Mouse (Mus musculus): Measurements from ENCODE around the gene Lmtk2. TPM values are rescaled to one million over a fixed set of nuclear protein-coding genes. Genes with fewer than 3 reads are reported as not detected.

The Lmtk2 gene
- total and polyA plus RNA-seq, 3 experiments, result 12.6 to 14.8 TPM; not detected in 1

- no peaks in the 10 kb centered on the region; a peak in 1 of 4 replicates for H3K36me3 ChIP-seq (ENCODE audit: control insufficient read depth in 1 of 2, insufficient read depth in 2 of 2, low read length in 2 of 2)
- H3K27ac ChIP-seq (ENCODE audit: control insufficient read depth, low read depth, low read length), result no peak overlapping the region
- no peak for DNase-seq (ENCODE audit: low read depth, low spot score)
Measured at GRCm38 (mm10) chr5:144222811-144223502, 122.7 kb downstream of the Lmtk2 start.

GRCm38 (mm10) chr5:144223503-144223862 lies 123.2 kb downstream of the Lmtk2 start, which contains the start of gene Tecpr1:
Tecpr1 (minus strand) TSS chr5:144223615.
- TF ChIP-seq ETS1 (IDR thresholded peaks at IDR 0.05; ENCODE audit: low read depth, low read length) (peak; percentile 49; the same call in 1 of the 2 replicates), POLR2AphosphoS5 (IDR thresholded peaks at IDR 0.05; ENCODE audit: borderline replicate concordance, low read depth, low read length) (no peak), SIN3A (IDR thresholded peaks at IDR 0.05; ENCODE audit: low read length) (peak; percentile 83; the same call in 1 of the 2 replicates), TBP (IDR thresholded peaks at IDR 0.05; ENCODE audit: low read depth, low read length) (peak; percentile 56; the same call in 1 of the 2 replicates), CTCF (IDR thresholded peaks at IDR 0.05 in 2 of 3, conservative IDR thresholded peaks at IDR 0.05 in 1 of 3; ENCODE audit: control insufficient read depth in 1 of 3, insufficient read depth in 1 of 3, low read depth in 2 of 3, low read length in 3 of 3, poor library complexity in 1 of 3, severe bottlenecking in 1 of 3) (0 out of 6 replicates have a peak, but pooled peaks of 1 of the 3 experiments have one; percentile 1), TAL1 (IDR thresholded peaks at IDR 0.05; ENCODE audit: low read length) (no peak), MAFK (IDR thresholded peaks at IDR 0.05; ENCODE audit: borderline replicate concordance, low read depth, low read length) (no peak), TCF12 (IDR thresholded peaks at IDR 0.05; ENCODE audit: low read depth, low read length) (peak; percentile 52), MAX (IDR thresholded peaks at IDR 0.05; ENCODE audit: low read length) (0 out of 2 replicates have a peak, but pooled peaks have one; percentile 25), BHLHE40 (IDR thresholded peaks at IDR 0.05; ENCODE audit: borderline replicate concordance, low read depth, low read length) (no peak), MXI1 (IDR thresholded peaks at IDR 0.05; ENCODE audit: low read depth, low read length) (no peak; the same call in 1 of the 2 replicates), ELF1 (IDR thresholded peaks at IDR 0.05; ENCODE audit: low read depth, low read length) (peak; percentile 85), ZKSCAN1 (IDR thresholded peaks at IDR 0.05; ENCODE audit: low read depth, low read length) (no peak), POLR2AphosphoS2 (IDR thresholded peaks at IDR 0.05; ENCODE audit: low read length) (peak; percentile 72; the same call in 1 of the 2 replicates), NRF1 (IDR thresholded peaks at IDR 0.05; ENCODE audit: insufficient read depth, low read depth, low read length, poor library complexity, severe bottlenecking) (peak; percentile 80), HCFC1 (IDR thresholded peaks at IDR 0.05; ENCODE audit: low read depth, low read length) (peak; percentile 78), GATA1 (IDR thresholded peaks at IDR 0.05; ENCODE audit: low read depth, low read length) (no peak), EP300 (IDR thresholded peaks at IDR 0.05; ENCODE audit: low read depth in 1 of 2, low read length in 2 of 2) (peak in 1 of 2 experiments; percentile 16; a peak in 2 of 4 replicates), NELFE (IDR thresholded peaks at IDR 0.05; ENCODE audit: low read depth, low read length) (peak; percentile 92), POLR2A (IDR thresholded peaks at IDR 0.05; ENCODE audit: control insufficient read depth in 1 of 2, insufficient read depth in 1 of 2, low read depth in 1 of 2, low read length in 2 of 2, poor library complexity in 1 of 2) (peak; percentile 90 to 96; a peak in 3 of 4 replicates), ZMIZ1 (IDR thresholded peaks at IDR 0.05; ENCODE audit: low read depth, low read length) (peak; percentile 73; the same call in 1 of the 2 replicates)
- no peaks in the 10 kb centered on the region for H3K9me3 ChIP-seq (replicated peaks; ENCODE audit: insufficient read depth, low read length)
- no peaks in the 10 kb centered on the region for H3K79me2 ChIP-seq (ENCODE audit: control insufficient read depth, insufficient read depth, low read length, poor library complexity)
- H3K36me3 ChIP-seq (ENCODE audit: control insufficient read depth in 1 of 2, insufficient read depth in 2 of 2, low read length in 2 of 2), result no peaks in the 10 kb centered on the region; a peak in 1 of 4 replicates
- H3K4me3 ChIP-seq (ENCODE audit: control insufficient read depth in 1 of 2, insufficient read depth in 1 of 2, low read depth in 2 of 2, low read length in 2 of 2), result peak within 1 kb of the TSS; percentile 82 to 97
- peaks cover 0 to 9% of the 10 kb centered on the region in 2 experiments; a peak in 1 of 4 replicates for H3K4me1 ChIP-seq (ENCODE audit: control insufficient read depth in 1 of 2, insufficient read depth in 2 of 2, low read length in 2 of 2)
- peak within 1 kb of the TSS; percentile 68 for H3K27ac ChIP-seq (ENCODE audit: control insufficient read depth, low read depth, low read length)
- DNase-seq (ENCODE audit: low read depth, low spot score), result peak; percentile 96
- no peaks in the 10 kb centered on the region for H3K27me3 ChIP-seq (ENCODE audit: control insufficient read depth in 1 of 2, insufficient read depth in 2 of 2, low read length in 2 of 2)
- peak within 1 kb of the TSS; percentile 84 for H3K9ac ChIP-seq (ENCODE audit: control insufficient read depth, low read depth, low read length, poor library complexity, severe bottlenecking)

More at GRCm38 (mm10) chr5:144222811-144223502, 122.7 kb downstream of the Lmtk2 start:
- Histone ChIP-seq H3K79me2 (ENCODE audit: control insufficient read depth, insufficient read depth, low read length, poor library complexity) (no peaks in the 10 kb centered on the region), H3K4me1 (ENCODE audit: control insufficient read depth in 1 of 2, insufficient read depth in 2 of 2, low read length in 2 of 2) (peaks cover 0 to 9% of the 10 kb centered on the region in 2 experiments; a peak in 1 of 4 replicates), H3K9ac (ENCODE audit: control insufficient read depth, low read depth, low read length, poor library complexity, severe bottlenecking) (peak overlapping the region; percentile 65), H3K4me3 (ENCODE audit: control insufficient read depth in 1 of 2, insufficient read depth in 1 of 2, low read depth in 2 of 2, low read length in 2 of 2) (peak overlapping the region; percentile 77 to 97), H3K27me3 (ENCODE audit: control insufficient read depth in 1 of 2, insufficient read depth in 2 of 2, low read length in 2 of 2) (no peaks in the 10 kb centered on the region), H3K9me3 (replicated peaks; ENCODE audit: insufficient read depth, low read length) (no peaks in the 10 kb centered on the region)
- TF ChIP-seq GABPA (IDR thresholded peaks at IDR 0.05; ENCODE audit: low read depth, low read length) (no peak), MAX (IDR thresholded peaks at IDR 0.05; ENCODE audit: low read length) (peak; percentile 22; the same call in 1 of the 2 replicates), POLR2A (IDR thresholded peaks at IDR 0.05; ENCODE audit: control insufficient read depth in 1 of 2, insufficient read depth in 1 of 2, low read depth in 1 of 2, low read length in 2 of 2, poor library complexity in 1 of 2) (peak in 1 of 2 experiments; percentile 64; a peak in 1 of 4 replicates), RCOR1 (IDR thresholded peaks at IDR 0.05; ENCODE audit: low read depth, low read length) (no peak)
